Mouse (Mus musculus) thymus, adult 2 months (tissue): ENCODE data around the gene Csmd2.

Source experiments
- CTCF ChIP-seq: fragments of 200-500 bp; IDR thresholded peaks from 2 replicates; pipeline ENCODE4 v1.5.1; 2012; ENCODE audit warnings: mild to moderate bottlenecking, control low read depth, low read length, moderate library complexity, borderline replicate concordance; ENCODE audit not compliant: control insufficient read depth, poor library complexity, insufficient read depth; ENCODE audit errors: extremely low read depth
- POLR2A ChIP-seq: fragments of 200-500 bp; IDR thresholded peaks from 2 replicates; pipeline ENCODE4 v1.6.1; 2012; ENCODE audit warnings: mild to moderate bottlenecking, low read length, control low read depth, moderate library complexity; ENCODE audit not compliant: control insufficient read depth, poor library complexity, insufficient read depth; ENCODE audit errors: extremely low read depth

DNA sequence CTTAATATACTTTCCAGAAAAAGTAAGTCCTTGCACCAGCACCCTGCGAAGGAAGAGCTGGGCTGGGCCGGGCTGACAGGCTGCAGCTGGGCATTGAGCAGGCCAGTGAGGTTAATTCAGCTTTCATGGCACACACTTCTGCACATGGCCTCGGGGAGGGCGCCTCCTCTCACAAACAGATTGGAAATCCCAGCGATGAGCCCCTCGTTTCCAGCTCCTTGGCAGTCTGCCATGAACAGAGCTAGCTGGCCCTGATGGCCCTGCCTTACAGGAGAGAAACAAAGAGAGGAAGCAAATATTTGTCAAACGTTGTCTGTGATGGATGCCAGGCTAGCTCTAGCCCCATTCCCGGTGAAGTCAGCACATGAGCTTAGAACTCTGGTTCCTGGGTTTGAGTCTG is 463.3 kb downstream of the Csmd2 start:
- no peak for TF ChIP-seq CTCF
- no peak for TF ChIP-seq POLR2A
